Mouse (Mus musculus): ENCODE data around the gene Lect2. TPM values are rescaled to one million over a fixed set of nuclear protein-coding genes. Genes with fewer than 3 reads are reported as not detected.

The Lect2 gene
- total RNA-seq, 2 experiments from 2014 or later = not detected

DNA sequence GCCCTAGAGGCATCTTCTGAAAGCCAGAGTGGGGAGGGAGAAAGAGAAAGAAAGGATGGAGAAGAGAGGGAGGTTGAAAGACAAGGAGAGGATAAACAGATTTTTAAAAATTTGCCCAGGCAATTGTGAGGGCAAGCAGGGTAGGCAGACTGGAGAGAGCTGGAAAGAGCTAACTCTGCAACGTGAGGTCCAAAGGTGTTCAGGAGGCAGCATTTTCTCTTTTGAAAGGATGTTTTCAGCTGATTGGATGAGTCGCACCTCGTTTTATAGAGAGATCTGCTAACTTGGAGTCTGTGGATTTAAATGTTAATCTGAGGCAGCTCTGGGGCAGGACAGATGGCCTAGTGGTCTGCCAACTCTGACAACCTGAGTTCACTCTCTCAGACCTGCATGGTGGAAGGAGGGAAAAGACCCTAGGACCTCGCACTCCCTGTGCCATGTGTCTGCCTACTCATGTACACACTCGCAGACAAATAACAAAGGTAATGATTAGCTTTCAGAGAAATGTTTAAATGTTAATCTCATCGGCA, 11.6 kb upstream of the Lect2 start:
- no peak for DNase-seq (ENCODE audit: low spot score in 2 of 2)
- intact Hi-C loops (cut with DNase I) = loop anchor here (5.0 kb wide), 4 partner anchors 82 to 177 kb away; no protein-coding TSS in a partner anchor

DNA sequence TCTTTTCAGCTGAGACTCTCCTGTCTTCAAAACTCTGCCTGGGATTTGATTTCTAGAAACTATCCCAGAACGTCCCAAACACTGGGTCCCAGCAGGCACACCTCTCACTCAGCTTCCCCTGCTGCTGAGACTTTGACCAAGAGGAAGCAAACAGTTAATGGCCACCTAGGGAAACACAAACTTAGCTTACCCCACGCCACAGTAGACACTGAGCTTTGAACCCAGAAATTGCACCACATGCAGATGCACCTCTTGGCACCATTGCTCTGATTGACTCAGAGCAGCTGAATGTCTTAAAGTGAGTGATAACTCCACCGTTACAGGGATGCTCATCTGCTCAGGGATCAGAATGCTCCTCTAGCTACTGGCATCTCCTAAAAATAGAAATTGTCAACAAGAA, 10.5 kb upstream of the Lect2 start:
- DNase-seq (ENCODE audit: low spot score in 2 of 2) = no peak
- intact Hi-C loops (cut with DNase I) = loop anchor here (5.0 kb wide), 3 partner anchors 82 to 178 kb away; no protein-coding TSS in a partner anchor

DNA sequence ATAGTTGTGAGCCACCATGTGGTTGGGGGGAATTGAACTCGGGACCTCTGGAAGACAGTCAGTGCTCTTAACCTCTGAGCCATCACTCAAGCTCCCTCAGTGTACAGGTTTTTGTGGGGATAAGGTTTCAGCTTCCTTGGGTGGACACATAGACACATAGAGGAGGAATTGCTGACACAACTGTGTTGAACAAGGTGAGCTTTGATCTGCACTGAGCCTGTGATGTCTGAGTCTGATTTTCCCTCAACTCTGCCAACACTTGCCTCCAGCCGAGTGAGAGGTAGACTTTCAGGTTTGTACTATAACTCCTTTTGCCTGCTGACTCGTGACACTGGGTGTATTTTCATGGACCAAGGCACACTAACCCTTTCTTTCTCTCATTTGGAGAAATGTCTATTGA, 8.4 kb upstream of the Lect2 start:
- intact Hi-C loops (cut with DNase I) = loop anchor here (5.0 kb wide), 3 partner anchors 79 to 181 kb away; no protein-coding TSS in a partner anchor
- DNase-seq (ENCODE audit: low spot score in 2 of 2) = no peak

DNA sequence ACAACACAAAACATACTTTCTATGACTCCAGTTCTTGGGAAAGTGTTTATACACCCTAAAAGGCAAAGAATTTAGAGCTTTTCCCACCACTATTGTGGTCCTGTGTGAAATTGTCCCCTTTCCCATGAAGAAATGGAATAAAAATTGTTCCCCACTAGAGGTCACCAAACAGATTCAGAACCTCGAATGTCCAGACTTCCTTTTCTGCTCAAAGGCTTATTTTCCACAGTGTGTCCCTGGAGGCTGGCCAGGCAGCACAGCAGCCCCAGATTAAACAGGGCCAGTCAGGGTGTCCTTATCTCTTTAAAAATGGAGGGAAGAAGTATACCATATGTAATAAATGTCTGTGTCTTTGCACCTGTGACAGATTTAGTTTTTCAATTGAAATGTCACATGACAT, 7.7 kb upstream of the Lect2 start:
- DNase-seq (ENCODE audit: low spot score in 2 of 2) = peak; percentile 33 to 37
- intact Hi-C loops (cut with DNase I) = loop anchor here (5.0 kb wide), 3 partner anchors 79 to 181 kb away; no protein-coding TSS in a partner anchor

DNA sequence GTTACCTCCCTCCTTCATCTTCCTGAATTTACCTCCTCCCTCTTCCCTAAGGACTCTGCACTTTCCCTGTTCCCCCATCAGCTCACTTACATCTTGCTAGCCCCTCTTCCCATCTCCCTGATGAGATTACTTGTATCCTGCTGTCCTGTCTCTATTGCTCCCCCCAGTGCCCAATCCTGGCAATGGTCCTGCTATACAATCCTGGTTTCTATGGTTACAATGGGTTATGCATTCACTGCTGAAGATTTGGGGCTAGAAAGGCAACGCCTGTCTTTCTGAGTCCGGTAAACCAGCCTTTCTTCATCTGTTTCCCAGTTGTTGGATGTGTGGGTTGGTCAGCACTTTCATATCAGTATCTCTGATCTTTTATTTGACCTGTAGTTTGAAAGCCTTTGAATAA, 6.1 kb upstream of the Lect2 start:
- DNase-seq (ENCODE audit: low spot score in 2 of 2) = peak; percentile 52 to 75
- intact Hi-C loops (cut with DNase I) = no loop called here

DNA sequence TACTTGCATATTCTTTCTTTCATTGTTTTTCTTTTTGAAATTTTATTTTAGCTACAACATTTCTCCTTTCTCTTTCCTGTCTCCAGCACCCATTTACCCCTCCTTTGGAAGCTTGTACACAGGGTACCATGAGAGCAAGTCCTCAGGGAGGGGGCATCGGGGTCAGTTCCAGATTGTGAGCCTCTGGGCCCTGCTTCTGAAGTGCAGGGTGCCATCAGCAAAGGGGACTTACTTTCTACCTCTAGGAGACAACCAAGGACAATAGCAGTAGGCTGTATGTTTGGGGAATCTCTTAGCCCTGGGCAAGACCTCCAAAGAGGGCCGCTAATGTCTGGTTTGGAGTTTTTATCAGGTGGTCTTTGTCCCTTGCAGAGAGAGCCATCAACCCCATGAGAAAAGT, 5.6 kb upstream of the Lect2 start:
- DNase-seq (ENCODE audit: low spot score in 2 of 2) = no peak
- intact Hi-C loops (cut with DNase I) = no loop called here

DNA sequence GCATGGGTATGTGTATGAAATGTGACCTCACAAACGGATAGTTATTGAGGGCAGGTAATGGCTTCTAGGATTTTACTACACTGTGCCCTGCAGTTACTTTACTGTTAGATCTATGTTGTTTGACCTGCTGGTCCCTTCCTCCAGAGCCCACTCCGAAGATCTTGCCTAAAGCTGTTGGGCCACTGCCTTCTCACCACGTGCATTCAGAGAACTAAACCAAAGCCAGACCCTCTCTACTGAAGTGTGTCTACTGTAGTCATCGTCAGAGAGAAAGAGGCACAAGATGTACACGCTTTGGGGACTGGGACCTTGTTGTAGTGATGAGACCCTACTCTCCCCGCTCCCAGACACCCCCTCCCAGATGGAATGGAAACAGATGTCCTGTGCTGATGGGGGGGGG, 3.4 kb upstream of the Lect2 start:
- intact Hi-C loops (cut with DNase I) = no loop called here
- DNase-seq (ENCODE audit: low spot score in 2 of 2) = no peak

DNA sequence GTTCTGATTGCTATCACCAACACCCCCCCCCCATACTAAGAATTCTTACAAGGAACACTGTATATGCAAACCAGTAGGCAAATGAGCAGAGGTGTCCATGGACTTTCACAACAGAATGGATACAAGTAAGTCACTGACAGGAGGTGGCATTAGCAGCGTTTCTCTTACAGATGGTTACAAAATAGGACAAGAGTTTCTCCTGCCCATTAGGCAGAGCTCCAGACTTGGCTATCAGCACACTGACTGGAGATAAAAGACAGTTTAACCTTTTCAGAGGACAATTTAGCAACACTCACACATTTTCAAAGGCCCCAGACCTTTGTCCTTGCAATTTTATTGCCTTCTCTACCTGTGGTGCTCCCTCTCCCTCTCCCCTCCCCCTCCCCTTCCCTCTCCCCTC, 2.3 kb upstream of the Lect2 start:
- intact Hi-C loops (cut with DNase I) = no loop called here
- no peak for DNase-seq (ENCODE audit: low spot score in 2 of 2)

DNA sequence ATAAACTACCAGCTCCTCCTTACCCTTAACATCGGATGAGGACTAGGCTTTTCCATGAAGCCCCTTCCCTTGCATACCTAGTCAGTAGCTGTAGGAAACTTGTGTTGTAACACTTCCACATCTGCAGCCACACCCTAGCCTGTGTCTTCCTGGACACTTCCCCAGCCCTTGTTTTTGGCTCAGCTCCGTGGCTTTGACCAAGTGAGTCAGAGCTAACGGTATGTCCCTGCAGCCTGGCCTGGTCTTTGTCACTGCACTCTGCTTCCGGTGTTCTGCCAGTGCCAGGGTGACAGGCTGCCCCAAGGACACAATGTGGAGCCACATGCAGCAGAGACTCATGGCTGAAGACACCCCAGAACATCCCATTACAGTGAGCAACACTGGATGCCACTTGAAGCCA, 1.1 kb upstream of the Lect2 start:
- DNase-seq (ENCODE audit: low spot score in 2 of 2) = no peak
- intact Hi-C loops (cut with DNase I) = no loop called here

DNA sequence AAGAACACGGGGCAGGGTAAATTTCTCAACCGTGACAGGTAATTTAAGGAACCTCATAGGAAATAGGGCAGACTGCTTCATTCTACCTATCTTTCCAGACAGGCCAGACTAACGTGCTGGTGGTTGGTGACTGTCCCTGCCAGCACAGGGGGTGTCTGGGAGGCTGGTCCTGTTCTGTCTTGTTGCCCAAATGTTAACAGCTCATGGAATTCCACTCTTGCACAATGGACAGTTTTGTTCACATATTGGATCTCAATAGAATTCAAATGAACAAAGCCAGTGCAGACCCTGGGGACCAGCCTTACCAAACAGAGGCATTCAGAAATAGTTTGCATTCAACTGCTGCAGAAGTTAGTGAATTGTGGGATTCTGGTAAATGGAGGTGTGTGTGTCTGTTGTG, 3.3 kb downstream of the Lect2 start:
- DNase-seq (ENCODE audit: low spot score in 2 of 2) = no peak
- intact Hi-C loops (cut with DNase I) = no loop called here

DNA sequence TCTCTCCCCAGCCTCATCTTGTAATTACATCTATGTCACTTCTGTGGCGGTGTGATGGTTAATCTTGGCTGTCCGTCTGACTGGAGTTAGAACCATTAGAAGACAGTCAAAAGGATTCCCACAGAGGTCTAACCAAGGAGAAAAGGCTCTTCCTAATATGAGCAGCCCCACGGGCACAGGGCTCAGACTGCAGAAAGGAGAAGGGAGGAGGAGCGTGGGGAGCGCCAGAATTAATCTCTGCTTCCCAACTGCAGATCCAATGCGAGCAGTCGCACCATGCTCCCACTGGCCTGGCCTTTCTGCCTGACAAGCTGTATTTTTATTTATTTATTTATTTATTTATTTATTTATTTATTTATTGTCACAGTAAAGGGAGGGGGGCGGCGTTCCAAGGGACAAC, 4.5 kb downstream of the Lect2 start:
- DNase-seq (ENCODE audit: low spot score in 2 of 2) = no peak
- intact Hi-C loops (cut with DNase I) = no loop called here

DNA sequence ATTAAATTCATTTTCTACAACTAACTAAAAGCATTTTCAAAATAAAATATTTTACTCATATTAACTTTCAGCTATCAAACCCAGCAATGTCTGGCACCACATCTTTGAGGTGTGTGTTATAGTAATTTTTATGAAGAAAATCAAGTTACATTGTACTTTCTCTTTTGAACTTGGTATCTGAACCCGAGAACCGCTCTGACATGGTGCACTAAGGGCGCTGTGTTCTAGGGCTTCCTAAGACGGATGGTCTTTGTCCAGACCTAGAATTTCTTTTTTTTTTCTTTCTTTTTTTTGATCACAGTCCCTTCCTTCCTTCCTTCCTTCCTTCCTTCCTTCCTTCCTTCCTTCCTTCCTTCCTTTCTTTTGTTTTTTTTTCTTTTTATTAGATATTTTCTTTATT, 8.5 kb downstream of the Lect2 start:
- DNase-seq (ENCODE audit: low spot score in 2 of 2) = peak in 1 of 2 experiments; percentile 36
- intact Hi-C loops (cut with DNase I) = no loop called here

DNA sequence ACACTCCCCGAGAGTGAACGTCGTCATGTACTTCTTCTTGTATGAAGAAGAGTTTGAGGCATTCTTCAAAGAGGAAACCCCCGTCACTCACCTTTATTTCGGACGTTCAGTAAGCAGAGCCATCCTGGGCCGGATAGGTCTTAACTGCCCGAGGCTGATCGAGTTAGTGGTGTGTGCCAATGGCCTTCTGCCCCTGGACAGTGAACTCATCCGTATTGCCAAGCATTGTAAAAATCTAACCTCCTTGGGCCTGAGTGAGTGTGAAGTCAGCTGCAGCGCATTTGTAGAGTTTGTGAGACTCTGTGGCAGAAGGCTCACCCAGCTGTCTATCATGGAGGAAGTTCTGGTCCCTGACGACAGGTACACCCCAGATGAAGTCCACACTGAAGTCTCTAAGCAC, 11.3 kb downstream of the Lect2 start:
- intact Hi-C loops (cut with DNase I) = no loop called here
- no peak for DNase-seq (ENCODE audit: low spot score in 2 of 2)

DNA sequence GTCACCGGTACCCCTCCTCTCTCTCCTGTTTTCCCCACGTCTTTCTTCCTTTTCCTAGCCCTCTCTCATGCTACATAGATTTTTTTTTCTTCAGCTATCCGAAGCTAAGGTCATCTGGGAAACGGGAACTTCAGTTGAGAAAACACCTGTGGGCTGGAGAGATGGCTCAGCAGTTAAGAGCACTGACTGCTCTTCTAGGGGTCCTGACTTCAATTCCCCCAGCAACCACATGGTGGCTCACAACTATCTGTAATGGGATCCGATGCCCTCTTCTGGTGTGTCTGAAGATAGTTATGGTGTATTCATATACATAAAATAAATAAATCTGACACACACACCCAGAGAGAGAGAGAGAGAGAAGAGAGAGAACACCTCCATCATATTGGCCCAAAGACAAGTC, 12.7 kb downstream of the Lect2 start:
- intact Hi-C loops (cut with DNase I) = no loop called here
- DNase-seq (ENCODE audit: low spot score in 2 of 2) = no peak

DNA sequence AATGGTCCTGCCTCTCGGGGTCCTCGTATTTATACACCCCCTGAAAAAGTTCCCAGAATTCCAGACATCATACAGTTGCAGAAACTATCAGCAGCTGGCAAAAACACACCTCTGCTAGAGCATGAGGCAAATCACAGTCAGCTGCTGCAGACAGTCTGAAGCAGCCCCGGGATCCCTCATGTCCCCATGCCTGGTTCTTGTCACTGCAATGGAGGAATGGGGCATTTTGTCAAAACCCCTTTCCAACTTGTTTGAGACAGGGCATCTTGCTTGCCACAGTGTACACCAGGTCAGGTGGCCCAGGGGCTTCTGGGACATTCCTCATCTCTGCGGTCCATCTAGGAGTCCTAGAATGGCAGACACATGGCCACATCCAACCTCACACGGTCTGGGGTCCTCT, 13.4 kb downstream of the Lect2 start:
- no peak for DNase-seq (ENCODE audit: low spot score in 2 of 2)
- intact Hi-C loops (cut with DNase I) = no loop called here

DNA sequence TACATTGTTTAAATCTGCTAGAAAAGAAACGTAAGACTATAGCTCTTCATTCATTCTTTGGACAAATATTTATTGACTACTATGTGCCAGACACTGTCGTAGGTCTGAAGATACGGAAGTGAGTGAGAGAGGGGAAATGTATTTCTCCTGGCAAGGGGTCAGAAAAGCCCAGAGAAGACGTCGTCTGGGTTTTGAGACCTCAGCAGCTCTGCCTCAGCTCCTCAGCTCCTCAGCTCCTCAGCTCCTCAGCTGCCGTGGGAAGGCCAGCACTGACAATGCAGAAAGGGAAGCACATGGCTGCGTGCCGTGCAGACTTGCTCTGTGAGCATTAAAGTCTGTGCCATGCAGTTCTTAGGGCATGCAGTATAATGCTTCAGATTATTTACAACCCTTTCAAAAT, 18.6 kb downstream of the Lect2 start:
- intact Hi-C loops (cut with DNase I) = no loop called here
- DNase-seq (ENCODE audit: low spot score in 2 of 2) = no peak

DNA sequence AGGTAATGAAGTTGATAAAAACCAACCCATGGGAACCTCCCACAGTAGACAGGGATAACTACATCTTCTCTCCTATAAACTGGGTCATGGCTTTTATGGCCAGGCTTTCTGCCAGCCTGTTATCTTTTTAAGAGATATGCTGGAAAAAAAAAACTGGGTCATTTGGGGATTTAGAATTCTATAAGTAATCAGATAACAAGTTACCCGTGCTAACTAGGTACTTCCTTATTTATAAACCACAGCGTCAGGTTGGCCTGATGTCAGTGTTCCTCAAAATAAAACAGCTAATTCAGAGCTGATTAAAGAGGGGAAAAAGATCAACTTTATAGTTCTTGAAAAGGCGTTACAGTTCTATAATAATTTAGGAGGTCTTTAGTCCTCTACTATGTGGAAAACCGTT, 19.3 kb downstream of the Lect2 start:
- no peak for DNase-seq (ENCODE audit: low spot score in 2 of 2)
- intact Hi-C loops (cut with DNase I) = no loop called here

DNA sequence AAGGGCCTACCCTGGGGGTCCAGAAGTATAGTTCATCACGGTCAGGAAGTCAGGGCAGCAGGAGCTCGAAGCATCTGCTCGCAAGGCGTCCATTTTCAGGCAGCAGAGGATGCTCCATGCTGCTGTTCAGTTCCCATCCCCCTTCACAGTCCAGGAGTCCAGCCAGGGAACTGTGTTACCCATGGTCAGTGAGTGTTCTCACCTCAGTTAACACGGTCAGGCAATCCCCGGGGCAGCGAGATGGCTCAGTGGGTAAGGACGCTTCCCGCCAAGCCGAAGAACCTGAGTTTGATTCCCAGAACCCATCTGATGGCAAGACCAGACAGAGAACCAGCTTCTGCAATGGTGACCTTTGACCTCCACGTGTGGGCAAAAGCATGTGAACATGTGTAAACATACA, 20.0 kb downstream of the Lect2 start:
- DNase-seq (ENCODE audit: low spot score in 2 of 2) = no peak
- intact Hi-C loops (cut with DNase I) = no loop called here

DNA sequence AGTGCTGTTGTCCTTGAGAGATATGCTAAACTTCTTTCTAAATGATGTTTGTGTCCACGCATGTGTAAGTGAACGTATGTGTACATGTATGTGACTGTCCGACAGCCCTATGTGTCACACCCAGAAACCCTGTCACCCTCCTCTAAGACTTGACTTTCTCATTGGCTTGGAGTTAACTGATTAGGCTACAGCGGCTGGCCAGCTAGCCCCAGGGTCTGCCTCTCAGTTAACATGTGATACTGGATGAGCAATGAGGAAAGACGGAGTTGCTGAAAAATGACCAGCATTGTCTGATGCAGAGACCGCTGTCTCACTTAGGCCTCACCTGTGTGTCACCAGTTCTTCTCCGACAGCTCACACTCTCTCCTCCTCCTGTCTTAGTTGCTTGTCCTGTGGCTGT, 20.5 kb downstream of the Lect2 start:
- intact Hi-C loops (cut with DNase I) = no loop called here
- no peak for DNase-seq (ENCODE audit: low spot score in 2 of 2)

DNA sequence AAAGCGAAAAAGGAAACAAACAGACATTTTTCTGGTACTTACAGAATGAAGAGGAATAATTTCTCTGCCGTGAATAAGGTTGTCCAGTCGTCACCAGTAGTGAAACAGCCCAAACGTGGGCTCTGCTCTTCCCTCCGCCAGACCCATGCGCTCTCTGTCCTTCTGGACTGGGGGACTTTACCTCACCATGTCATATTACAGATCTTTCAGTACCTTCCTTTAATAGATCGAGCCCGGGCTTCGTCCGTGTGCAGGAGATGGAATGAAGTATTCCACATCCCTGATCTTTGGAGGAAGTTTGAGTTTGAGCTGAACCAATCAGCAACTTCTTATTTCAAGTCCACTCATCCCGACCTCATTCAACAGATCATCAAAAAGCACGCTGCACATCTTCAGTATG, 21.4 kb downstream of the Lect2 start:
- DNase-seq (ENCODE audit: low spot score in 2 of 2) = no peak
- intact Hi-C loops (cut with DNase I) = no loop called here

DNA sequence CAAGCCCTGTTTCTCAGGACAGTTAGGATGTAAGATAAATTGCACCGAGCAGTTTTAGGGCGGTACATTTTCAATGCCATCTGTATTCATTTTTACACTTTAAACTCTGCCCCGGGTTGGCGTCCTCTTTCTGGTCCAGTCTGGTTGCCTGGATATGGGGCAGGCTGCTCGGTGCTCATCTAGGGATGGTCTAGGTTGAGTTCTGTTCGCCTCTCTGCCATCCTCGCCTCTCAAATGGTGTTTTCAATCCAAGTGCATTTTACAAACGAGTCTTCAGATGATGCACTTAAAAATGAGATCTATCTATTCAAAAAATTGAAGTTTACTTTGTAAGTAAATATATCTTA, 25.5 kb downstream of the Lect2 start:
- no peak for DNase-seq (ENCODE audit: low spot score in 2 of 2)
- intact Hi-C loops (cut with DNase I) = no loop called here

DNA sequence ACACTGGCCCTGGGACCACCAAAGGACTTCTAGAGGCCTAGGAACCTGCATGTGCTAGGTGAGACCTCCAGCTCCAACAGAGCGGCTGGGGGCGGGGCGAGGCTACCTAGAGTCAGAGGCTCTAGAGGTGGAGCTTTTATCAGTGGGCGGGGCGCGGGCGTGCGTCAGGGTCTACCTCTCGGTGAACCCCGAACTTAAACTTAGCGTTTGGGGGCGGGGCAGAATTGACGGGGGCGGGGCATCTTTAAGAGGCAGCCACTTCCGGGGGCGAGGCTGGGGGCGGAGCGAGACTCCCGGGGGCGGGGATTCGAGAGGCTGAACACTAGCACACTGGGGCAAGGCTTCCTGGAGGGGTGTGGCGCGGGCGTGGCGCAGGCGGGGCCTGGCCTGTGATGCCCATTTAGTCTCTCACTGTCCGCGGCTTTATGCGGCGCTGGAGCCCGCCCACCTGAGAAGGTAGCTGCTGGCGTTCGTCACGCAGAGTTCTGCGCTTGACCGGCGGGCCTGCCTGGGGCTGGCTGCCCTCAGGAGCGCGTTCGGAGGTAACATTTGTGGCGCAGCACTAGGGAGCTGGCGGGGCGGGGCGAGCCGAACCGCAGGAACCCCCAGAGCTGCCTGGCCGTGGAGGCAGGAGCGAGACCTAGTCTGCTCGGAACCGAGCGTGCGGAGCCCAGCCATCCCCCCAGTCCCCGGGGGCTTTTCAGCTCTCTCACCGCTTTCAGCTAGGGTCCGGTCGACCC, 26.1 kb downstream of the Lect2 start, which contains the start of gene Fbxl21:
Gene Fbxl21, plus strand, starts transcription at position 392 of the 740 bp plus-strand sequence.
- DNase-seq (ENCODE audit: low spot score in 2 of 2) = peak; percentile 88 to 94
- intact Hi-C loops (cut with DNase I) = no loop called here
